Mouse (Mus musculus) hindbrain, embryonic 14.5 days (tissue): Measurements from ENCODE around the gene Msh2. TPM values are rescaled to one million over a fixed set of nuclear protein-coding genes. Genes with fewer than 3 reads are reported as not detected.

Experiments used
- polyA plus RNA-seq: library from polyadenylated mRNA; unstranded; fragments of >200 nt; fragmentation: Nextera tagmentation; extraction: Ambion mirVana; gene quantifications from 2 replicates; pipeline ENCODE4 v1.2.1, GENCODE M21; 2014

The Msh2 gene
- polyA plus RNA-seq, 1 experiment from 2014 or later: 43.9 TPM

Other genes with a start within 250 kb of the Msh2 start
- not detected in 2 replicates for gene Stpg4, start 244.6 kb upstream of the Msh2 start, polyA plus RNA-seq
- 2,858 and 2,871 TPM in 2 replicates for gene Calm2, start 225.4 kb upstream of the Msh2 start, polyA plus RNA-seq
- 4.5 and 5.4 TPM in 2 replicates for gene Epcam, start 36.4 kb upstream of the Msh2 start, polyA plus RNA-seq
- 1.1 and 1.3 TPM in 2 replicates for gene Kcnk12, start 125.7 kb downstream of the Msh2 start, polyA plus RNA-seq
- gene Rpl36-ps4, start 248.6 kb downstream of the Msh2 start, polyA plus RNA-seq: not detected in 2 replicates